In the genomic region with DNA sequence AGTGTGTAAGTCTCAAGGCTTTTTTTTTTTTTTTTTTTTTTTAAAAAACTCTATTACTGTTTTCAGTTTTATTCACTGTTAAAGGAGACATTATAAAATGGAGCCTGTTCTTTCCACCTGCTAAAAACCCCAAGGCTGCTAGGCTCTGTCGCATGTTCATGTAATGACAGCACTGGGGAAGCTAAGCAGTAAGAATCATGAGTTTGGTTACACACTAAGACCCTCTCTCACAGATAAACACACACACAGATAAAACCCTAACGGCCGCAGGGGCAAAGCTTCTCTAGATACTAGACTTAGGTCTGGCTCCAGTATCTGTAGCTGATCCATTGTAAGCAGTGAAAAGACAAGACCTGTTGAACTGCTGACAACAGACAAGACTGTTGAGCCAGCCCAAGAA, we compare ENCODE assay signal across 20 mouse cellular contexts.
"Had no signal": no experiment of that assay in that cellular context is flagged by ENCODE, and none has a peak within 500 bp of the region (broad histone marks: within the 10 kb centered on the region; RNA-seq: fewer than 3 reads in every experiment).

No protein-coding gene starts in this region.

- H3K4me3 ChIP-seq: lung, embryonic 15.5 days; megakaryocyte, embryonic 14.5 days; midbrain, embryonic 10.5 days; midbrain, embryonic 12.5 days; myocyte; neural tube, embryonic 13.5 days; neural tube, embryonic 15.5 days had no signal

- H3K4me1 ChIP-seq: lung, embryonic 15.5 days; midbrain, embryonic 10.5 days; midbrain, embryonic 12.5 days; neural tube, embryonic 13.5 days; neural tube, embryonic 15.5 days had no signal

- H3K9me3 ChIP-seq: lung, embryonic 15.5 days; megakaryocyte, embryonic 14.5 days; midbrain, embryonic 10.5 days; midbrain, embryonic 12.5 days; neural tube, embryonic 13.5 days; neural tube, embryonic 15.5 days had no signal

- H3K4me2 ChIP-seq: lung, embryonic 15.5 days; midbrain, embryonic 12.5 days; neural tube, embryonic 13.5 days; neural tube, embryonic 15.5 days had no signal

- DNase-seq: lung, adult 2 months; lung, postnatal 14 days; lung, postnatal 36 days; midbrain, embryonic 14.5 days; retina, postnatal 1 day; right cerebral cortex, adult 18-20 months; spleen, adult 18-20 months; thymus, adult 18-20 months; thymus, postnatal 25 days; thymus, postnatal 4 days had no signal

- H3K9ac ChIP-seq: lung, embryonic 15.5 days; midbrain, embryonic 12.5 days; neural tube, embryonic 13.5 days; neural tube, embryonic 15.5 days had no signal

- ATAC-seq: lung, postnatal 0 days; midbrain, embryonic 16.5 days had no signal

- H3K27ac ChIP-seq: lung, embryonic 15.5 days; macrophage; midbrain, embryonic 10.5 days; midbrain, embryonic 12.5 days; neural tube, embryonic 13.5 days; neural tube, embryonic 15.5 days had no signal

- H3K36me3 ChIP-seq: lung, embryonic 15.5 days; midbrain, embryonic 12.5 days; neural tube, embryonic 13.5 days; neural tube, embryonic 15.5 days had no signal

- H3K27me3 ChIP-seq: lung, embryonic 15.5 days; megakaryocyte, embryonic 14.5 days; midbrain, embryonic 12.5 days; neural tube, embryonic 13.5 days; neural tube, embryonic 15.5 days had no signal
